Mouse (Mus musculus): ENCODE results near the gene Npas4. TPM values are rescaled to one million over a fixed set of nuclear protein-coding genes. Genes with fewer than 3 reads are reported as not detected.
"Not testable (repeated sequence)": the region's sequence is repeated elsewhere in the genome, so short reads cannot be mapped to it uniquely, and the experiment has no call there.

Gene Npas4
- polyA plus RNA-seq, 1 experiment from 2014 or later, result 0.09 TPM

GRCm38 (mm10) chr19:4981767-4982166 is 8.3 kb downstream of the Npas4 start:
- Histone ChIP-seq H3K27me3 (ENCODE audit: control insufficient read depth, insufficient read depth, low read length) (peaks cover 13% of the 10 kb centered on the region), H3K9me3 (replicated peaks; ENCODE audit: control insufficient read depth, low read length) (no peaks in the 10 kb centered on the region), H3K36me3 (ENCODE audit: control insufficient read depth, insufficient read depth) (no peaks in the 10 kb centered on the region), H3K27ac (ENCODE audit: low read length) (no peak overlapping the region), H3K4me3 (ENCODE audit: low read length) (no peak overlapping the region), H3K4me1 (ENCODE audit: control insufficient read depth, insufficient read depth, low read length) (no peaks in the 10 kb centered on the region), H3K9ac (ENCODE audit: low read length) (no peak overlapping the region), H3K4me2 (ENCODE audit: low read depth, low read length) (no peak overlapping the region)
- ATAC-seq (replicated peaks; ENCODE audit: extremely low read depth, insufficient read depth, low FRiP score), result no peak

- Histone ChIP-seq H3K9me3 (replicated peaks; ENCODE audit: control insufficient read depth, low read length) (0 out of 2 replicates have a peak, but pooled peaks cover 3% of the 10 kb centered on the region), H3K36me3 (ENCODE audit: control insufficient read depth, insufficient read depth) (peaks cover 18% of the 10 kb centered on the region), H3K9ac (ENCODE audit: low read length) (no peak overlapping the region), H3K27me3 (ENCODE audit: control insufficient read depth, insufficient read depth, low read length) (no peaks in the 10 kb centered on the region), H3K27ac (ENCODE audit: low read length) (no peak overlapping the region), H3K4me3 (ENCODE audit: low read length) (no peak overlapping the region), H3K4me1 (ENCODE audit: control insufficient read depth, insufficient read depth, low read length) (no peaks in the 10 kb centered on the region; the same call in 1 of the 2 replicates), H3K4me2 (ENCODE audit: low read depth, low read length) (no peak overlapping the region)
- 88% methylated on average over 2 of the region's 2 CpGs for WGBS
- ATAC-seq (replicated peaks; ENCODE audit: extremely low read depth, insufficient read depth, low FRiP score), result no peak
These were observed 21.9 kb downstream of the Npas4 start for GRCm38 (mm10) chr19:4968236-4968635.

GRCm38 (mm10) chr19:4961928-4962601 is 28.1 kb downstream of the Npas4 start, which contains the start of gene Mrpl11:
TSS of gene Mrpl11 (plus strand) at chr19:4962147.
- WGBS, result under 1% methylated on average over 34 of the region's 34 CpGs
- Histone ChIP-seq H3K9me3 (replicated peaks; ENCODE audit: control insufficient read depth, low read length) (0 out of 2 replicates have a peak, but pooled peaks cover 3% of the 10 kb centered on the region), H3K4me1 (ENCODE audit: control insufficient read depth, insufficient read depth, low read length) (peaks cover 8% of the 10 kb centered on the region), H3K9ac (ENCODE audit: low read length) (peak within 1 kb of the TSS; percentile 95), H3K4me3 (ENCODE audit: low read length) (peak within 1 kb of the TSS; percentile 99), H3K27me3 (ENCODE audit: control insufficient read depth, insufficient read depth, low read length) (no peaks in the 10 kb centered on the region), H3K36me3 (ENCODE audit: control insufficient read depth, insufficient read depth) (peaks cover 18% of the 10 kb centered on the region), H3K27ac (ENCODE audit: low read length) (peak within 1 kb of the TSS; percentile 88), H3K4me2 (ENCODE audit: low read depth, low read length) (peak within 1 kb of the TSS; percentile 83)
- ATAC-seq (replicated peaks; ENCODE audit: extremely low read depth, insufficient read depth, low FRiP score), result peak; percentile 95

GRCm38 (mm10) chr19:4948641-4949040 is 41.5 kb downstream of the Npas4 start:
- not testable (repeated sequence) for ATAC-seq (replicated peaks; ENCODE audit: extremely low read depth, insufficient read depth, low FRiP score); H3K27ac ChIP-seq (ENCODE audit: low read length); H3K4me3 ChIP-seq (ENCODE audit: low read length); H3K4me2 ChIP-seq (ENCODE audit: low read depth, low read length); H3K27me3 ChIP-seq (ENCODE audit: control insufficient read depth, insufficient read depth, low read length); H3K36me3 ChIP-seq (ENCODE audit: control insufficient read depth, insufficient read depth); H3K9ac ChIP-seq (ENCODE audit: low read length); H3K4me1 ChIP-seq (ENCODE audit: control insufficient read depth, insufficient read depth, low read length); H3K9me3 ChIP-seq (replicated peaks; ENCODE audit: control insufficient read depth, low read length)
- WGBS, result 81% methylated on average over 9 of the region's 9 CpGs

- H3K9me3 ChIP-seq (replicated peaks; ENCODE audit: control insufficient read depth, low read length), result no peaks in the 10 kb centered on the region
- ATAC-seq (replicated peaks; ENCODE audit: extremely low read depth, insufficient read depth, low FRiP score), result no peak
- H3K27me3 ChIP-seq (ENCODE audit: control insufficient read depth, insufficient read depth, low read length), result peaks cover 8% of the 10 kb centered on the region
- H3K4me3 ChIP-seq (ENCODE audit: low read length), result no peak overlapping the region
- H3K4me1 ChIP-seq (ENCODE audit: control insufficient read depth, insufficient read depth, low read length), result no peaks in the 10 kb centered on the region; the same call in 1 of the 2 replicates
- no peak overlapping the region for H3K4me2 ChIP-seq (ENCODE audit: low read depth, low read length)
- H3K27ac ChIP-seq (ENCODE audit: low read length), result no peak overlapping the region
- H3K9ac ChIP-seq (ENCODE audit: low read length), result no peak overlapping the region
- WGBS, result 41% methylated on average over 6 of the region's 6 CpGs
- no peaks in the 10 kb centered on the region for H3K36me3 ChIP-seq (ENCODE audit: control insufficient read depth, insufficient read depth)
These were observed 44.6 kb downstream of the Npas4 start for GRCm38 (mm10) chr19:4945540-4945939.

DNA sequence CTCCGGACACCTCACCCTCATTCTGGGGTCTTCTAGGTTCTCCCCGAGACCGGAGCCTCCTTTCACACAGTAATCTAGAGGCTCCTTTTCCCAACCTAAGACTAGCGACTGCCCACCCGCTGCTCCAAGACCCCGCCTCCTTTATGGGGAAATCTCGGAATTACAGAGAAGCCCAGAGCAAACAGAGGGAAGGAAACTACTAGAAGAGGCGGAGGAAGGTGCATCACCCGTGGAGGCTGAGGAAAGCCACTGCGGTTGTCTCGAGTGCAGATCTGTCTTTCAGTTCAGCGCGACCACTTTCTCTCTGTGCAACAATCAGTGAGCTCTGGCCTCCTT is 46.9 kb downstream of the Npas4 start:
- H3K4me1 ChIP-seq (ENCODE audit: control insufficient read depth, insufficient read depth, low read length), result no peaks in the 10 kb centered on the region; the same call in 1 of the 2 replicates
- peaks cover 12% of the 10 kb centered on the region for H3K27me3 ChIP-seq (ENCODE audit: control insufficient read depth, insufficient read depth, low read length)
- H3K4me3 ChIP-seq (ENCODE audit: low read length), result peak overlapping the region; percentile 75
- 14% methylated on average over 13 of the region's 13 CpGs for WGBS
- no peaks in the 10 kb centered on the region for H3K36me3 ChIP-seq (ENCODE audit: control insufficient read depth, insufficient read depth)
- no peak for ATAC-seq (replicated peaks; ENCODE audit: extremely low read depth, insufficient read depth, low FRiP score)
- peak overlapping the region; percentile 63 for H3K9ac ChIP-seq (ENCODE audit: low read length)
- peak overlapping the region; percentile 99 for H3K4me2 ChIP-seq (ENCODE audit: low read depth, low read length)
- no peak overlapping the region for H3K27ac ChIP-seq (ENCODE audit: low read length)
- no peaks in the 10 kb centered on the region for H3K9me3 ChIP-seq (replicated peaks; ENCODE audit: control insufficient read depth, low read length)

DNA sequence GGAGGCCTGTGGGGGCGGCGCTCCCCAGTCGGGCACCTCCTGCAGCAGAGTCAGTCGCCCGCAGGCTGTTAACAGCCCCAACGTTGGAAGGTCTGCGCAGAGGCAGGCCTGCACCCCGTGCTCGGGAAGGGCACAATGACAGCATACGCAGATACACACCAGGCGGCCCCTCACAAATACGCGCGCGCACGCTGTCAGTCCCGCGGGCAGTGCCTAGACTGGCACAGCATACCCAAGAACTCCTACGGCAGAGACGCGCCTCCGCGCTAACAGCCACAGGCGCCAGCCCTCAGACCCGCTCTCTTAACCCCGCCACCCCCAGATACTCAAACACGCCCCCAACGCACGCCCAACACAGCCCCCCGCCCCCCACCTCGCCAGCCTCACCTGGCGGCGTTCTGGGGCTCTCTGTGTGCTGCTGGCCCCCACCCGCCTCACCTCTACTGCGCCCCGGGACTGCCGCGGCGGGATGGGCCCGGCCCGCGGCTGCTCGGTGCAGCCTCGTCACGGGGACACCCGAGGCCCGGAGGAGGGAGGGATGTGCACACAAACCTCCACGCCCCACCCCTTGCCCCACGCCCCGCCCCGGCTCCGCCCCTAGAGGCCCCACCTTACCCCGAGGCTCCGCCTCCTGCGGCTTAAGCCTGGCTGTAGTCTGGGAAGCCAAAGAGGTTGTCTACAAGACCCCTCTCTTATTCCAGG is 47.4 kb downstream of the Npas4 start, which contains the start of gene Peli3:
TSS of gene Peli3 (minus strand) at position 577 of the 702 bp plus-strand sequence.
- no peaks in the 10 kb centered on the region for H3K9me3 ChIP-seq (replicated peaks; ENCODE audit: control insufficient read depth, low read length)
- no peaks in the 10 kb centered on the region; the same call in 1 of the 2 replicates for H3K4me1 ChIP-seq (ENCODE audit: control insufficient read depth, insufficient read depth, low read length)
- H3K27ac ChIP-seq (ENCODE audit: low read length), result no peak within 1 kb of the TSS
- H3K4me2 ChIP-seq (ENCODE audit: low read depth, low read length), result peak within 1 kb of the TSS; percentile 99
- WGBS, result under 1% methylated on average over 54 of the region's 55 CpGs
- peaks cover 12% of the 10 kb centered on the region for H3K27me3 ChIP-seq (ENCODE audit: control insufficient read depth, insufficient read depth, low read length)
- H3K4me3 ChIP-seq (ENCODE audit: low read length), result peak within 1 kb of the TSS; percentile 75
- peak; percentile 93 for ATAC-seq (replicated peaks; ENCODE audit: extremely low read depth, insufficient read depth, low FRiP score)
- peak within 1 kb of the TSS; percentile 66 for H3K9ac ChIP-seq (ENCODE audit: low read length)
- H3K36me3 ChIP-seq (ENCODE audit: control insufficient read depth, insufficient read depth), result no peaks in the 10 kb centered on the region

GRCm38 (mm10) chr19:4937444-4938310 is 52.4 kb downstream of the Npas4 start:
- Histone ChIP-seq H3K27me3 (ENCODE audit: control insufficient read depth, insufficient read depth, low read length) (peaks cover 12% of the 10 kb centered on the region), H3K4me1 (ENCODE audit: control insufficient read depth, insufficient read depth, low read length) (no peaks in the 10 kb centered on the region; the same call in 1 of the 2 replicates)
- WGBS, result 79% methylated on average over 17 of the region's 17 CpGs

More at GRCm38 (mm10) chr19:4937444-4938310, 52.4 kb downstream of the Npas4 start:
- ATAC-seq (replicated peaks; ENCODE audit: extremely low read depth, insufficient read depth, low FRiP score), result no peak
- Histone ChIP-seq H3K4me2 (ENCODE audit: low read depth, low read length) (no peak overlapping the region), H3K36me3 (ENCODE audit: control insufficient read depth, insufficient read depth) (no peaks in the 10 kb centered on the region), H3K4me3 (ENCODE audit: low read length) (no peak overlapping the region), H3K27ac (ENCODE audit: low read length) (no peak overlapping the region), H3K9ac (ENCODE audit: low read length) (no peak overlapping the region), H3K9me3 (replicated peaks; ENCODE audit: control insufficient read depth, low read length) (no peaks in the 10 kb centered on the region)

Data from heart, embryonic 16.5 days (tissue).